Mouse (Mus musculus) layer of hippocampus, postnatal 10 days (tissue): ENCODE data around the gene Cradd. TPM values are rescaled to one million over a fixed set of nuclear protein-coding genes. Genes with fewer than 3 reads are reported as not detected.

Experiments used
- DNase-seq, 2 experiments: peaks; one replicate each; pipeline ENCODE4 v3.0.0; 2021; ENCODE audit warnings: low spot score in 2 of 2
- long read RNA-seq: library from polyadenylated mRNA; stranded (forward); transcript quantifications from one replicate; pipeline ENCODE4 v2.0.0, GENCODE M21; 2023
- total RNA-seq, 2 experiments: library from RNA; stranded (reverse); gene quantifications; 2 replicates each; pipeline ENCODE4 v1.2.3; 2021

The Cradd gene
- total RNA-seq, result 1 to 10 TPM; 5.8 to 7.3 TPM
- long read RNA-seq, partial matches to known transcripts, result 0 of 11 reads
- long read RNA-seq, other reads (novel, unspliced or antisense), result 5 of 11 reads

GRCm38 (mm10) chr10:95323393-95324277, at the start of gene Cradd:
Cradd (minus strand) TSS chr10:95324133.
- peak; percentile 87 for DNase-seq

GRCm38 (mm10) chr10:95373340-95373739, 49.4 kb upstream of the Cradd start:
- DNase-seq, result no peak

- DNase-seq, result no peak
These were observed 48.0 kb upstream of the Cradd start for GRCm38 (mm10) chr10:95371942-95372341.

GRCm38 (mm10) chr10:95369190-95369589, 45.3 kb upstream of the Cradd start:
- DNase-seq, result no peak

GRCm38 (mm10) chr10:95368151-95368550, 44.2 kb upstream of the Cradd start:
- DNase-seq, result no peak

GRCm38 (mm10) chr10:95367661-95368089, 43.7 kb upstream of the Cradd start:
- no peak for DNase-seq

GRCm38 (mm10) chr10:95367241-95367640, 43.3 kb upstream of the Cradd start:
- DNase-seq, result no peak

- DNase-seq, result no peak
These were observed 38.4 kb upstream of the Cradd start for GRCm38 (mm10) chr10:95362326-95362725.

- DNase-seq, result no peak
These were observed 37.4 kb upstream of the Cradd start for GRCm38 (mm10) chr10:95361260-95361841.

GRCm38 (mm10) chr10:95360048-95360447, 36.1 kb upstream of the Cradd start:
- DNase-seq, result no peak

- DNase-seq, result no peak
These were observed 33.8 kb upstream of the Cradd start for GRCm38 (mm10) chr10:95357721-95358120.

- DNase-seq, result no peak
These were observed 32.8 kb upstream of the Cradd start for GRCm38 (mm10) chr10:95356711-95357110.

- DNase-seq, result no peak
These were observed 31.8 kb upstream of the Cradd start for GRCm38 (mm10) chr10:95355678-95356268.

GRCm38 (mm10) chr10:95354673-95355072, 30.7 kb upstream of the Cradd start:
- DNase-seq, result no peak

- no peak for DNase-seq
These were observed 30.1 kb upstream of the Cradd start for GRCm38 (mm10) chr10:95354047-95354446.

- no peak for DNase-seq
These were observed 24.5 kb upstream of the Cradd start for GRCm38 (mm10) chr10:95348457-95348856.

GRCm38 (mm10) chr10:95347776-95348175, 23.8 kb upstream of the Cradd start:
- DNase-seq, result no peak

- no peak for DNase-seq
These were observed 19.1 kb upstream of the Cradd start for GRCm38 (mm10) chr10:95342833-95343590.

GRCm38 (mm10) chr10:95340676-95341075, 16.7 kb upstream of the Cradd start:
- DNase-seq, result no peak

- DNase-seq, result no peak
These were observed 13.7 kb upstream of the Cradd start for GRCm38 (mm10) chr10:95337589-95337988.
